Mouse (Mus musculus): Measurements from ENCODE around the gene Them5. TPM values are rescaled to one million over a fixed set of nuclear protein-coding genes. Genes with fewer than 3 reads are reported as not detected.
A peak's percentile ranks its signal among the peaks of the same experiment; 100 is the strongest.

The Them5 gene
- polyA plus RNA-seq (2017; shearing (Covaris generic)) = not detected

DNA sequence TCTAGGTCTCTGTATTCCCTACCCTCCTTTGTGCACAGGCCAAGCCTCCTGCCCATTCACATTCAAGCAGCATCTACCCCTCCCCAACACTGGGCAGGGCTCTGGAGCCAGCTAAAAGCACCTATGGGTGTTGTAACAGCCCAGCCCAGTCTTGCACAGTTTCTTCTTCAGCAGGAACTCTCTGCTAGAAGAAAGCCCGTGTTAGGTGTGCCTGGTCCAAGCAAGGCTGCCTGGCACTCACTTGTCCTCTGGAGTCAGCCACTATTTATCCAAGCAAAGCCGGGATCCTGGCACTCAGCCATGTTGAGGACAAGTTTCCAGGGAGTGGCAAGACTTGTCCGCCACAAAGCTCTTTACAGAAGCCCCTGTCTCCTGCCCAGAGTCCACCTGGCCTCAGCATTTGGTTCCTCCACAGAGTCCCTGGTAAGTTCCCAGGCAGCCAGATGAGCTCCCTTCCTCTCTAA lies at the start of gene Them5:
Gene Them5, plus strand, starts transcription at position 141 of the 464 bp plus-strand sequence.
- ATAC-seq = no peak

DNA sequence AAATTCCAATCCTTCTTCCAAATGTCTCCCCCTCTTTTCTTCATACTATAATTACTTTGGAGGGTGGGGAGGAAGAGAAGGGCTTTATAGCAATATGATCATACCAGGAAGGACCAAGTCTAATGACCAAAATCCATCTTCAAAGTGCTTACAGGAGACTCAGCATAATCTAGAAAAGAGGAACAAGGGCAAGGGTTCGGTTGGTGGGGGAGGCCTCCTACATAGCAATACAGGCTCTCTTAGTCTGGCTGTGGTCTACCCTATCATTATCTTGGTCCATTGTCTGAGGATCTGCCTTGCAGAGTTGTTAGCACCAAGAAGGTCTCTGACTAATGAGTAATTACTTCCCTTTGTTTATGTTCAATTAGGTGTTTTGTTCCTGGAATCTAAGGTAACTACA lies 36.4 kb upstream of the Them5 start:
- ATAC-seq = no peak

DNA sequence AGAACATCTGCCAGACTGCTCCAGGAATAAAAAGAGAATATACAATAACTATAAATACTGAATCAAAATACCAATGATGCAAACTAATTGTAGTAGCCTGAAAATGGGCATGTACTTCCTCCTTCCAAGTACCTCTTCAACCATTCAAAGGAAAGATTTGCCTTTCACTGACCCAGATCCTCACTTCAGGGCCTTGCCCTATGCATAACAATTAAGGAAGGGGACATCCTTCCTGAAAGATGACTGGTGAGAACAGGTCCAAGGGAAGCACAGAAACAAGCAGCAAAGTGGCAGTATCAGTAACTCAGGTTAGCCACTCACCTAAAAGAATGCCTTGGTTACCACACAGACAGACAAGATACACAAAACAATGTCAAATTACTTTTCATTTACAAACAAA lies 34.9 kb upstream of the Them5 start:
- ATAC-seq = no peak

DNA sequence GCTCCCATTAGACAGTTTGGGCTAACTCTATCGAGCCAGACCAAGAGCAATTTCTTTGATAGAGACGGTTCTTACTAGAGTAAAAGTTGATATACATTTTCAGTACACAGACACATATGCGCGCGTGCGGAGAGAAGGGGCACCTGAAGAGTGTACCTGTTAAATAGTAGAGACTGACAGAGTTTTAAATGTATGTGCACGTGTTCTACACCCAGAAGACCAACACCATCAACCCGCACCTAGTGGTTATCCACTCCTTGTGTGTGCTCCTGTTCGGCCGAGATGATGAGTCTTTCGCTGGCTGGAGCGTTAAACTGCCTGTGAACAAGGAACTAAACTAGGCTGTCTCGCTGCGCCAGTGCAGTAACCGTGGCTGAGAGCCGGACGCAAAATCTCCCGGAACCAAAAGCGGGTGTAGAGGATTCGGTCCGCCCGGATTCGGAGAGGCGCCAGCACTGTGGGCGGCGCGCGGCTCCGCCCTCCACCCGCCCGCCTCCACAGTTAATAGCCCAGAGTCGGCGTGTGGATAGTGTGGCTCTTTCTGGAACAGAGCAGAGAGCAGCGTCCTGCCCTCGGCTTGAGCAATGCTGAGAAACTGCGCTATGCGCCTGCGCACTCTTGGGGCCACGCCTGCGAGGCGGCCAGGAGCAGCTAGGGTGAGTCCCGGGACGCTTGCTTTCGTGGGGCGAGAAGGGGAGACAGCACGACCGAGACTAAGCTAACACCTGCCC lies 32.1 kb upstream of the Them5 start, which contains the start of gene Them4:
Gene Them4, plus strand, starts transcription at position 457 of the 731 bp plus-strand sequence.
- ATAC-seq = peak; percentile 99

DNA sequence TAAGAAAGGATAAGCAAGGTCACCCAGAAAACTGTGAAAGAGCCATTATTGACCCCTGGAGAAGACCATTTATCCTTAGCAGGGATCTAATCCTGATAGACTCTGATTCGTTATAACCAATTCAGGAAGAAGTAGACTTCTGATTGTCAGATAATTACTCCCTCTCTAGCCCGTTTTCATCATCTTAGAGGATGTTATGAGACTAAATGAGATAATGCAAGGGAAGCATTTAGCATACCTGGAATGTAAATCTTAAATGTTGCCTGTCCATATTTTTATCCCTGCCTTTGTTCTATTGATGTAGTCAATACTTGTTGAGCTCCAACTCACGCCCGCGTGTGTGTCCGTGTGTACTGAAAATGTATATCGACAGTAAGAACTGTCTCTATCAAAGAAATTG lies 31.4 kb upstream of the Them5 start:
- ATAC-seq = no peak

DNA sequence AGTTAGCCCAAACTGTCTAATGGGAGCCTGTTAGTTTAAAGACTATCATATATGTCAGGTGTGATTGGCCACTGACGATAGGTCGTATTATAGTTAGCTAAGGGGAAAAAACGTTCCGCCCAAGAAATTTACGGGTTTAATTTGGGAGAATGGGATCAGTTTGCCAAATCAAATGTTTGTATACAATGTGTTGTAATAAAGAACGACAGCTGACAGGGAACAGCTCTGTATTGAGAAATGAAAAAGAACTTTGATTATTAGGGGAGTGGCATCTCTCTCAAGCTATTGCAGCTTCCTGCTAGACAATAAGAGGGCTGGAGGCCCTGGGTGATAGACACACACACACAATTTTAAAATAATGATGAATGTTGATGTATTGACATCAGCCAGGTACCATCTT lies 31.0 kb upstream of the Them5 start:
- ATAC-seq = no peak

DNA sequence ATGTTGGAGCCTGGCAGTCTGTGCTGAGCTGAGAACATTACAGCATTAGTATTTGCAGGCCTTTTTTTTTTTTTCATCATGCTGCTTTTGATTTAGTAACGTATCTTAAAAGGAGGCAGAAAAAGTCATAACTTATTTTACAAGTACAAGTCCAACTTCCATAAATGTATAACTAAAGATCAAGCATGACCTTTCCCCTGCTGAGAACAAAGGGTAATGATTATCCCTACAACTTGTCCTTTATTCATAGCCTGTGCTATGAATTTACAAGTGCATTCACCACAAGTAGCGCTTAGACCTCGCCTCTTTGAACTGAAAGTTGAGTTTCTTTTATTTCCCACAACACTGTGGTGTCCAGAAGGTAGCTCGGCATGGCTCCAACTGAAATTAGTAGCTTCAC lies 30.5 kb upstream of the Them5 start:
- ATAC-seq = no peak

DNA sequence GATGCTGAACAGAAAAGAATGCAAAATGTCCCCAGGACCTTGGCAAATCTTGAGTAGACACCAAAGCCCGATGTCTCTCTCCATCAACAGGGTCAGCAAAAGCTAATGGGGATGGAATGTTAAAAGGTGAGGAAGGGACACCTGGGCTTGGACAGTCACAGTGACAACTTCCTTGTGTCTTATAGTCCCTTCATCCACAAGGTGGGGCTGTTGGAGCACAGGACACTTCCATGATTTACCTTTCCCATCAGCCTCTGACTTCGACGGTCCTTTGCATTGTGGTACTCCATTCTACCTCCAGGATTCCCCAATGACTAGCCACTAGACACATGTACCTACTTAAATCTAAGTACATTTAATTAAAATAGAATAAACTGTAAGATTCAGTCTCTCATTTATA lies 13.2 kb upstream of the Them5 start:
- ATAC-seq = no peak

DNA sequence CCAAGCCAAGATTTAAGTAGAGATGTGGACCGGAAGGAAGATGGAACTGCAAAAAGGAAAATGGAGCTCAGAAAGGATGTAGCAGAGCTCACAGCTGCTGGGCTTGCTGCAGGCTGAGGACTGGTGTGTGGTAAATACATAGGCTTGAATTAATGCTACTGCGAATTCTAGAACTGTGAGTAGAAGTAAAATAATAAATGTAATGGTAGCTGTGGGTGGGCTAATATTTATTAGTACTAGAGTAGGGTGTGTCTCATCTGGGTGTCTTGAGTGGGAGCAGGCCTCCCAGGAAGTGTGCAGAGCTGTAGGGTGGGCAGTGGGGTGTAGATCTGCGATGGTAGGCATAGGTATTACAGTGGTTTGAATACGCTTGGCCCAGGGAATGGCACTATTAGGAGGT lies 7.5 kb upstream of the Them5 start:
- ATAC-seq = no peak

DNA sequence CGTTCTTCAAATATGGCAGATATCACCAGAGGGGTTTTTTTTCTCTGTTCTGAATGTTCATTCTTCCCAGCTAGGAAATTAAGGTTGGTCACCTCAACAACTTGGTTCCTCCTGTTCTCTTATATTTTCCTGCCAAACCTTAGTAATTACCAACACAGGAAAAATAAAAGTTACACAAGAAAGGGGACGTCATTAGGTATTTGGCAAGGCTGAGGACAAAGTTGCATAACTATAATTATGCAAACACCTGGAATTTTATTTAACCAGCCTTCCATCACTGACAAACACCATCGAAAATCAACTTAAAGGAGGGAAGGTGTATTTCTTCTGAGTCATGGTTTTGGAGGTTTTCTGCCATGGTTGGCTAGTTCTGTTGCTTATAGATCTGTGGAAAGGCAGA lies 3.4 kb upstream of the Them5 start:
- no peak for ATAC-seq

DNA sequence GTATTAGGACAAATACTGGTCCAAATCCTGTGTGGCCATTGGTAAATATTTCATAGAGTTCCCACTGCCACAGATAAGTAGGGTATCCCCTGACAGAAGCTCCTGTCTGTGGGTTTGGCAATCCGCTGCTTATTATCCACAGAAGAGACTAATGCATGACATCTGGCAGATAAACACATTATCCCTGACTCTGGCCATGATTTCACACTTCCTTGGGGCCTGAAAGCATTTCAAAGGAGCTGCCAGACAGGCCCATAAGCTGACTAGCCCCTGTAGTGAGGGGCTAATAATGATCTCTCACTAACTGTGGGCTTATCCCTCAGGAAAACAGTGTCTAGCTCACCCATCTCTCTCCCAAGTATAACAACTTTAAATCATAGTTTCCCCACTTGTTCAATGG lies 653 bp downstream of the Them5 start:
- ATAC-seq = no peak

DNA sequence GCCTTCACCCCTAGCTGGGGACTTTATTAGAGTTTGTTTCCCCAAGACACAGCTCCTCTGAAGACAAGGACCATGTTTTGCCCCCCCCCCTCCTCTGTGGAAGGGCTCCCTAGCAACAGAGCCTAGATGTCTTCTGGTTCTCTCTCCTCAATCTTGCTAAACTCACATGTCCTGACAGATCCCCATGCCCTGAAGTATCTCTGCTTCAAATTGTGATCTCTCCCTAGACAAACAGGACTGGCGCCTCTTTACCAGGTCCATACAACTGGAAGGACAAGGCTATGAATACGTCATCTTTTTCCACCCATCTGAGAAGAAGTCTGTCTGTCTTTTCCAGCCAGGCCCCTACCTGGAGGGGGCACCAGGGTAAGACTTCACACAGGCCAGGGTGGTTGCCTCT lies 2.3 kb downstream of the Them5 start:
- no peak for ATAC-seq

DNA sequence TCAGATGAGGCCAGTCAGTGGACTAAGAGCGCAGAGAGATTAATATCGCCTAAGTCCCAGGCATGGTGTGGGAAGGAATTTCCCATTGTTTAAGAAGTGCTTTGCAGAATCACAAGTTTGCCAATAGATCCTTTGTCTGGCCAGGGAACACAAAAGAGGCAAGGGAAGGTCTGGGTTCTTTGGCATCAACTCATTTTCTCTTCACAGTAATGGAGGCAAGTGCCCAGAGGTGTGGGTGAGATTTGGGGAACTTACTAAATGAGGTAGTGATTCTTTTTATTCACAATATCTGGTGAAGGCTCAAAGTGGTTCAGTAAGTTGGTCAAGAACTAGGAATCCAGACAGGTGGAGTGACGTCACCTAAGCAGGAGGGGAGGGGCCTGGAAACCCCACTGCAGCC lies 3.0 kb downstream of the Them5 start:
- ATAC-seq = no peak

DNA sequence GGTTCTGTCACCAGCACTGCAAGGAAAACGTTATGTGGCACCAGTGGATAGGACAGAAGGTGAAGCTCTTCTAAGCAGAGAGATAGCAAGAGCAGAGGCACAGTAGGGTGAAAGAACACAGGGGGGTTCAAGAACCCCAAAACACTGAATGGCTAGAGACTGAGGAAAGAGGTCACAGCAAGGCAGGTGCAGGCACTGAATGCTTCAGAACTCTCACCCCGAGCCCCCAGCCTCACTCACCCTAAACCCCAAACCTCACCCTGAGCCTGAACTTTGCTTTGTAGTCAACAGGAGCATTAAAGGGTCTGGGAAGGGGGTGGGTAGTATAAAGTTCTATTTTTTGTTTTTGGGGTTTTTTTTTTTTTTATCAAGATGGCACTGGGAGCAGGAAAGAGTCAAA lies 6.2 kb downstream of the Them5 start:
- no peak for ATAC-seq

DNA sequence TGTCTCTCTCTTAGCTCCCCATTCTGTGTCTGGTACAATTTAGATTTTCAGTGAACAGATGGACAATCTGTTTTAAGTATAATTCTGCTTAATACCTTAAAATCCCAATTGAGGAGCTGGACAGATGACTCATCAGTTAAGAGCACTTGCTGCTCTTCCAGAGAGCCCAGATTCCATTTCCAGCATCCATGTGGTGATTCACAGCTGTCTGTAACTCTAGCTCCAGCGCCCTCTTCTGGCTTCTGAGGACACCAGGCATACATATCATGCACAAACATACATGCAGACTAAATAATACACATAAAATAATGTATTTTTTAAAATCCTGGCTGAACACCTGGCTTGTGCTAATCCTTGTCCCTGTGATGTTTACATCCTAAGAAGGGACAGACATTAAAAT lies 18.9 kb downstream of the Them5 start:
- no peak for ATAC-seq

DNA sequence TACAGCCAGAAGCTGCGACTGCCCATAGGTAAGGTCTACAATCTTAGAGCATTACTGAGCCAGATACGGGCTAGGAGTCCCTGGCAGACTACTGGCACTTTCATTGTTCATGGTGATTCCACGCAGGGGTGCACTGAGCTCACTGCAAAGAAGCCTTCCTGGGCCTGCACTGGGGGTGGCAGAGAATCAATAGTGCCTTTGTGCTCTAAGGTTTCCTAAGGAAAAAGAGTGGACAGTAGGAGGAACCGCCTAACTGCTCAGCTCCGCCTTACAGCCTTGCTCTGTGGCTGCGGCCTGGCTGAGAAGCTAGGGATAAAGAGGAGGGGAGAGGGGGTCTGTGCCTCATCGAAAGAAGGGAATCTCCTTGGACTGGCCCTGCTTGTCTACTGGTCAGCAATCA lies 20.2 kb downstream of the Them5 start, which contains the start of gene C2cd4d:
Gene C2cd4d, plus strand, starts transcription at position 301 of the 400 bp plus-strand sequence.
- ATAC-seq = no peak

DNA sequence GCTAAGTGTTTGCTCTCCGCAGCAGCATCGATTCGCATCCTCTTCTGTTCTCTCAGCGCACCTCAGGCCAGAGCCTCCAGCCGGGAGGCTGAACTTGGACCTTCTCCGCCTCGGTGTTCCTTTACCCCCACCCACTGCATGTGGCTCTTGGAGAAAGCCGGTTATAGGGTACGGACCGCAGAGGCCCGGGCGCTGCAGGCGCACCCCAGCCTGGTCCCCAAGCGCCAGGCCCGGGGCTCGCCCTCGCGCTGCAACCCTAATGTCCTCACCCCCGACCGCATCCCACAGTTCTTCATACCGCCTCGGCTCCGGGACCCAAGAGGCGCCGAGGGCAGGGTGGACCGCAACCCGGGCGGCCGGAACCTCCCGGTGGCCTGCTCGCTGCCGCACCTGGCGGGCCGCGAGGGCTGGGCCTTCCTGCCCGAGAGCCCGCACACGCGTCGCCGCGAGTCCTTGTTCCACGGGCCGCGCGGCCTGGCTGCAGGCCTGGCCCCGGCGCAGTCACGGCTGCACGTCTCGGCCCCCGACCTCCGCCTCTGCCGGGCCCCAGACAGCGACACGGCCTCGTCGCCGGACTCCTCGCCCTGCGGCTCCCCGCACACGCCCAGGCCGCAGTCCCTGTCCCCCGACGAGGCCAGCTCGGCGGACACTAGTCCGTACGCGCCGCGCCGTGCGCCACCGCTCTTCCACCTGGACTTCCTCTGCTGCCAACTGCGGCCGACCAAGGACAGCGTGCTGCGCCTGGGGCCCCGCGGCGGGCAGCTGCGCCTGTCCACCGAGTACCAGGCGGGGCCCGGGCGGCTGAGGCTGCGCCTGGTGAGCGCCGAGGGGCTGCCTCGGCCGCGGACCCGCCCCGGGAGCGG lies 21.6 kb downstream of the Them5 start:
- ATAC-seq = no peak

DNA sequence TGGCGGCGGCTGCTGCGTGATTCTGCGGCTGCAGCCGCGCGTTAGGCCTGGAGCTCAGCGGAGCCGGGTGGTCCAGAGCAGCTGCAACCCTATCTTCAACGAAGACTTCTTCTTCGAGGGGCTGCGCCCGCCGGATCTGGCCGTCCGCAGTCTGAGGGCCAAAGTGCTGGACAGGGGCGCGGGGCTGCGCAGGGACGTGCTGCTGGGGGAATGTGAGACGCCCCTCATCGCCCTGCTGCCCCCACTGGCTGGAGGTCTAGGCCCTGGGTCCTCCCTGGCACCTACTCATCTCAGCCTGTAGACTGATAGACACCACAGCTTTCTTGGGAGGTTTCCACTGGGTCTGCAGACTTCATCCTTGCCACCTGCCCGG lies 22.2 kb downstream of the Them5 start:
- no peak for ATAC-seq

DNA sequence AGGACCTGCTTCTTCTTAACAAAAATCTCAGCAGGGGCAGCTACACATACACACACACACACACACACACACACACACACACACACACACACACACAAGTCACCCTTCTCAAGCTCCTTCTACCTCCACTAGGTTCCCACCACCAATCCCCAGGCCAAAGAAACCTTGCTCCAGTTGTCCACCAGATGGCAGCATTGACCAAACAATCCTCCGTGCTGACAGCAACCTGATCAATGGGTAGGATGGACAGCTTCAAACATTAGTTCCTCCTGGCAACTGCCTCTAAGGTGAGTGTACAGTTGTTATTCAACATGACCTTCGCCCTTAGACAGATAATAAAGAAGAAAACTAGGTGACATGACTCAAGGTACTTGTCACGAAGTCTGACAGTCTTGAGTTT lies 24.9 kb downstream of the Them5 start:
- peak; percentile 78 for ATAC-seq

DNA sequence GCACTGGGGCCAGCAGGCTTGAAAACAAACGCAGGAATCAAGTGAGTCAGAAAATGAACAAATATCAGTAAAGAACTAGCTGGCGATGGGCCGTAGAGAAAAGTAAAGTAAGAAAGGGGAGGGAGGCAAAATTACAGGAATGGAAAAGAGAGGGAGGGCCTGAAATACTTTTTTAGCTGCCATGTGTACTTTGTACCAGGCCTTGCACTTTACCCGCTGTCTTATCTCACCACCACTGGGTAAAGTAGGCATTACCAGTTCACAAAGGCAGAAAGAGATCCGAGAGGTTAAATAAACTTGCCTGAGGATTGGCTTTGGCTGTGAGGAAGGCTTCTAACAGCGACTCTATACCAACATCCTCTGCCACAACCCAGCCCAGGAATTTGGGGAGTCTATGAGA lies 25.6 kb downstream of the Them5 start:
- ATAC-seq = no peak

DNA sequence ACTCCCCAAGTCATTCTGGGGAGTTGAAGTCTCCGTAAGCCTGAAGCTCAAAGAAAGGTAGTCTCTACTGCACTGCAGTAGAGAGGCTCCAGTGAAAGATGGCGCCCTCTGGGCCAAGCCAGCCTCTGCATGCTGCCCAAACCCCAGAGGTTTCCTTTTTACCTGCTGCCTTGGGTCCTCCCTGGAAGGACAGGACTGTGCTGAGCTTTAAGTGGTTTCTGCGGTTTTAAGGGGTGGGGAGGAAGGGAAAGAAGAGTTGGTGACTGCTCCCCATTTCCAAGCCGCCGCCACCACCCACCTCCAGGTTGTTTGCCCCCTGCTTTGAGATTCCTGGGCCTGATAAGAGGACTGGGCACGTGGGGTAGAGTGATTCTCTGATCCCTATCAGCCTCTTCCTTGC lies 26.7 kb downstream of the Them5 start:
- ATAC-seq = no peak

DNA sequence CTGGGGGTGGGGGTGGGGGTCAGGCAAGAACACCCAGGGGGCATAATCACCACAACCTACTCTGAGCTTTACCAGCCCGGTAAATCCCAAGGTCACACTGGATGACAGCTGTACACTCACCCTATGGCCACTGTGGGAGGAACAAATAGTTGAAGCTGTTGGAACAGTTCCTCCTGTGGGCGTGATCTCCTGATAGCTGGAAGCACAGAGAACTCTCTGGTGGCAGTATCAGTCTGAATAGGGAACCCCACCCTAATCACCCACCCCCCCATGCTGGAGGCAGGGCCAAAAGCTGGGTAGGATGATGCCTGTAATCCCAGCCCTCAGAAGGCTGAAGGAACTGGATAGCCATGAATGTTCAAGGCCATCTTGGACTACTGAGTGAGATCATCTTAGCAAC lies 27.8 kb downstream of the Them5 start:
- no peak for ATAC-seq

DNA sequence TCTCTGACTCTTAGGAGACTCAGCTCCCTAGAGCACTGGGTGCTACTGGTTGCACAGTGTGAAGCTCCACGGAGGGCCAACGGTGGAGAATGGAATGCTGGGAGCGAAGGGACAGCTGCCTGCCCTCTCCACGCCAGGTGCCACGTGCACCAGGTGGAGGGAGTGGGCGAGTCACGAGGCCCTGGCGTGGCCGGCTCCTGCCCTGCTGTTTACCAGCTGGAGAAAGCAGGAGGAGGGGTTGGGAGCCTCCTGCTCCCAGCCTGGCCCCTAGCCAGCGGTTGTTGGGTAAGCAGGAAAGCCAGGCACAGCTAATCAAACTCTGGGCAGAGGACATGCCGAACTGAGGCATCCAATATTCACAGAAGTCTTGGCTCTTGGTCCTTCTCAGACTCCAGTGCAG lies 29.7 kb downstream of the Them5 start:
- no peak for ATAC-seq

DNA sequence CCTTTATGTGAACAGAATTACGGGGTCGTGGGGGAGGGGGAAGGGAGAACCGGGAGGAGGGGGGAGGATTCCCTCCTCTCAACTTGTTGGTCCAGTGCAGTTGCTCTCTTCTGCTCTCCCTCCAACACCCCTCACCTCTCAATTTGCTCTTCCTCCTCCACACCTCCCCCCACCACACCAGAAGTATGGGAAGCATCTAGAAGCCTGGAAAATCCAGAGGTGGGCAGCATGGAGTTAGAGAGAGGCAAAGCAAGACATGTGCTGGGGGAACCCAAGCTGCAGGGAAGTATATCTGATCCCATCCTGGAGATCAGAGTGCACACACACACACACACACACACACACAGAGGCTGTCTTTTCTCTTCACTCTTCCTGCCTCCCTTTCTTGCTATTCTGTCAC lies 30.1 kb downstream of the Them5 start:
- ATAC-seq = no peak

Data from activated CD4-positive, CD25-positive, alpha-beta regulatory T cell, adult 4 months (primary cell).